Mouse (Mus musculus) forebrain, embryonic 10.5 days (tissue): Measurements from ENCODE around the gene Ankrd44. TPM values are rescaled to one million over a fixed set of nuclear protein-coding genes. Genes with fewer than 3 reads are reported as not detected.

Experiments
- DNase-seq: peaks from one replicate; pipeline ENCODE4 v3.0.0-alpha.2; 2017; ENCODE audit warnings: low spot score; ENCODE audit errors: extremely low spot score
- H3K27ac ChIP-seq: fragments of 300-500 bp; sonication (generic); 2 replicates; pipeline ENCODE4 v1.5.1; 2016; ENCODE audit warnings: mild to moderate bottlenecking
- H3K27me3 ChIP-seq: fragments of 300-500 bp; sonication (generic); 2 replicates; pipeline ENCODE4 v1.6.1; 2016; ENCODE audit warnings: mild to moderate bottlenecking; ENCODE audit not compliant: poor library complexity, severe bottlenecking
- H3K36me3 ChIP-seq: fragments of 300-500 bp; sonication (generic); replicated peaks from 2 replicates; pipeline ENCODE4 v1.6.1; 2016; ENCODE audit warnings: mild to moderate bottlenecking, moderate library complexity
- H3K4me1 ChIP-seq: fragments of 300-500 bp; sonication (generic); 2 replicates; pipeline ENCODE4 v1.6.1; 2016
- H3K4me3 ChIP-seq: fragments of 300-500 bp; sonication (generic); 2 replicates; pipeline ENCODE4 v1.5.1; 2016; ENCODE audit warnings: mild to moderate bottlenecking, moderate library complexity
- H3K9me3 ChIP-seq: fragments of 300-500 bp; sonication (generic); 2 replicates; pipeline ENCODE4 v1.6.1; 2016; ENCODE audit warnings: mild to moderate bottlenecking, moderate library complexity
- whole genome bisulfite sequencing: fragments of 180-500 bp; shearing (Covaris S2); methylation state at CpG from one replicate; pipeline ENCODE4 v1.1.7; 2016; 5-methylcytosine and 5-hydroxymethylcytosine counted together
- polyA plus RNA-seq: library from polyadenylated mRNA; unstranded; fragments of >200 nt; fragmentation: Nextera tagmentation; extraction: Ambion mirVana; gene quantifications from 2 replicates; pipeline ENCODE4 v1.2.1, GENCODE M21; 2016

Gene Ankrd44
- polyA plus RNA-seq, 1 experiment from 2014 or later, result 15.2 TPM

- WGBS, result 84% methylated on average over 6 of the region's 6 CpGs
Measured at GRCm38 (mm10) chr1:54899247-54899646, 26.9 kb downstream of the Ankrd44 start.

GRCm38 (mm10) chr1:54898656-54899084 is 27.5 kb downstream of the Ankrd44 start:
- Histone ChIP-seq H3K9me3 (no peaks in the 10 kb centered on the region), H3K27ac (no peak overlapping the region), H3K4me1 (peaks cover 14% of the 10 kb centered on the region), H3K36me3 (no peaks in the 10 kb centered on the region), H3K27me3 (no peaks in the 10 kb centered on the region), H3K4me3 (no peak overlapping the region)
- WGBS, result 68% methylated on average over 5 of the region's 5 CpGs
- no peak for DNase-seq

More at GRCm38 (mm10) chr1:54899247-54899646, 26.9 kb downstream of the Ankrd44 start:
- Histone ChIP-seq H3K9me3 (no peaks in the 10 kb centered on the region), H3K27ac (no peak overlapping the region), H3K4me3 (no peak overlapping the region), H3K27me3 (no peaks in the 10 kb centered on the region), H3K4me1 (peaks cover 14% of the 10 kb centered on the region), H3K36me3 (no peaks in the 10 kb centered on the region)
- no peak for DNase-seq

GRCm38 (mm10) chr1:54897726-54898125 is 28.5 kb downstream of the Ankrd44 start:
- no peak for DNase-seq
- no peak overlapping the region for H3K4me3 ChIP-seq
- no peaks in the 10 kb centered on the region for H3K27me3 ChIP-seq
- H3K9me3 ChIP-seq, result no peaks in the 10 kb centered on the region
- peaks cover 14% of the 10 kb centered on the region for H3K4me1 ChIP-seq
- no peaks in the 10 kb centered on the region for H3K36me3 ChIP-seq
- WGBS, result 81% methylated on average over 2 of the region's 2 CpGs
- H3K27ac ChIP-seq, result no peak overlapping the region

GRCm38 (mm10) chr1:54896109-54897085 is 29.8 kb downstream of the Ankrd44 start:
- no peak overlapping the region for H3K27ac ChIP-seq
- H3K4me3 ChIP-seq, result no peak overlapping the region
- no peaks in the 10 kb centered on the region for H3K9me3 ChIP-seq
- no peak for DNase-seq
- no peaks in the 10 kb centered on the region for H3K36me3 ChIP-seq
- WGBS, result 71% methylated on average over 12 of the region's 12 CpGs
- no peaks in the 10 kb centered on the region for H3K27me3 ChIP-seq
- peaks cover 14% of the 10 kb centered on the region for H3K4me1 ChIP-seq

- Histone ChIP-seq H3K4me1 (peaks cover 6% of the 10 kb centered on the region), H3K4me3 (no peak overlapping the region), H3K36me3 (no peaks in the 10 kb centered on the region), H3K27ac (no peak overlapping the region), H3K9me3 (no peaks in the 10 kb centered on the region), H3K27me3 (no peaks in the 10 kb centered on the region)
- DNase-seq, result no peak
- WGBS, result 81% methylated on average over 5 of the region's 5 CpGs
Measured at GRCm38 (mm10) chr1:54888449-54888848, 37.7 kb downstream of the Ankrd44 start.

- DNase-seq, result no peak
- Histone ChIP-seq H3K9me3 (no peaks in the 10 kb centered on the region), H3K36me3 (no peaks in the 10 kb centered on the region), H3K27ac (no peak overlapping the region), H3K27me3 (no peaks in the 10 kb centered on the region), H3K4me3 (no peak overlapping the region), H3K4me1 (peaks cover 6% of the 10 kb centered on the region)
- WGBS, result 88% methylated on average over 3 of the region's 3 CpGs
Measured at GRCm38 (mm10) chr1:54887873-54888272, 38.3 kb downstream of the Ankrd44 start.

- Histone ChIP-seq H3K9me3 (no peaks in the 10 kb centered on the region), H3K27ac (no peak overlapping the region), H3K36me3 (no peaks in the 10 kb centered on the region), H3K27me3 (no peaks in the 10 kb centered on the region), H3K4me1 (peaks cover 9% of the 10 kb centered on the region), H3K4me3 (no peak overlapping the region)
- DNase-seq, result no peak
- WGBS, result 77% methylated on average over 2 of the region's 2 CpGs
Measured at GRCm38 (mm10) chr1:54882856-54883467, 43.2 kb downstream of the Ankrd44 start.

GRCm38 (mm10) chr1:54881523-54881922 is 44.7 kb downstream of the Ankrd44 start:
- peaks cover 22% of the 10 kb centered on the region for H3K4me1 ChIP-seq
- no peak overlapping the region for H3K4me3 ChIP-seq
- WGBS, result 87% methylated on average over 3 of the region's 3 CpGs
- no peaks in the 10 kb centered on the region for H3K9me3 ChIP-seq
- H3K27ac ChIP-seq, result no peak overlapping the region
- no peaks in the 10 kb centered on the region for H3K27me3 ChIP-seq
- no peak for DNase-seq
- H3K36me3 ChIP-seq, result no peaks in the 10 kb centered on the region

GRCm38 (mm10) chr1:54877423-54878073 is 48.6 kb downstream of the Ankrd44 start:
- Histone ChIP-seq H3K36me3 (no peaks in the 10 kb centered on the region), H3K27me3 (no peaks in the 10 kb centered on the region), H3K4me1 (peaks cover 25% of the 10 kb centered on the region), H3K27ac (peak overlapping the region; percentile 66), H3K9me3 (no peaks in the 10 kb centered on the region), H3K4me3 (0 out of 2 replicates have a peak overlapping the region, but pooled peaks have one; percentile 5)
- peak; percentile 37 for DNase-seq
- 59% methylated on average over 10 of the region's 10 CpGs for whole genome bisulfite sequencing

- Histone ChIP-seq H3K36me3 (no peaks in the 10 kb centered on the region), H3K27ac (0 out of 2 replicates have a peak overlapping the region, but pooled peaks have one; percentile 44), H3K4me1 (peaks cover 25% of the 10 kb centered on the region), H3K4me3 (no peak overlapping the region), H3K27me3 (no peaks in the 10 kb centered on the region), H3K9me3 (no peaks in the 10 kb centered on the region)
- no peak for DNase-seq
- WGBS, result 84% methylated on average over 5 of the region's 5 CpGs
Measured at GRCm38 (mm10) chr1:54877014-54877413, 49.2 kb downstream of the Ankrd44 start.

- Histone ChIP-seq H3K4me1 (peaks cover 23% of the 10 kb centered on the region), H3K4me3 (no peak overlapping the region), H3K27ac (no peak overlapping the region), H3K9me3 (no peaks in the 10 kb centered on the region), H3K36me3 (no peaks in the 10 kb centered on the region), H3K27me3 (no peaks in the 10 kb centered on the region)
- 85% methylated on average over 6 of the region's 6 CpGs for WGBS
- no peak for DNase-seq
Measured at GRCm38 (mm10) chr1:54874094-54874493, 52.1 kb downstream of the Ankrd44 start.

- Histone ChIP-seq H3K9me3 (no peaks in the 10 kb centered on the region), H3K36me3 (no peaks in the 10 kb centered on the region), H3K4me3 (no peak overlapping the region), H3K4me1 (peaks cover 33% of the 10 kb centered on the region), H3K27ac (0 out of 2 replicates have a peak overlapping the region, but pooled peaks have one; percentile 4), H3K27me3 (no peaks in the 10 kb centered on the region)
- 74% methylated on average over 9 of the region's 9 CpGs for WGBS
- no peak for DNase-seq
Measured at GRCm38 (mm10) chr1:54872857-54873616, 53.1 kb downstream of the Ankrd44 start.
